ENCODE assay signal across 18 mouse cellular contexts in the genomic region with DNA sequence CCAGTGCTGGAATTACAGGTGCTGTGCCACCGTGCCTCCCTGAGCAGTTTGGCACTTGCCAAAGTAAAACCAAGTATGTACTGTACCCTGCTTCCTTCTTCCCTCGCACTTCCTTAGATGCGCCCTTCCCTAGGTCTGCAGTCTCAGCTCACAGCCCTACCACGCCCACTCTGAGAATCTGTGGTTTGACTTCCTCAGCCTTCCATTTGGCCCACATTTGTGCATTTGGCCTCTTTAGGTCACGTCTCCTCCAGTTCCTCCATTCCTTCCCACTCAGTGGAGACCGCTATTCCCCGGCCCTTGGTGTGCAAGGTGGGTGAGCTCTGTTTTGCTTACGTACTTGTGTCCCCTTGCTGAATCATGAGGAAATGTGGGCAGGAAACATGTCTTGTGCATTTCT. TPM values are rescaled to one million over a fixed set of nuclear protein-coding genes. Genes with fewer than 3 reads are reported as not detected.
DNase-seq lines count a peak whose midpoint lies in the region; ATAC-seq and TF ChIP-seq lines count a peak whose summit lies in the region.
"Had no signal": no experiment of that assay in that cellular context is flagged by ENCODE, and none has a peak within 500 bp of the region (broad histone marks: within the 10 kb centered on the region; RNA-seq: fewer than 3 reads in every experiment).

No protein-coding gene starts in this region.

- H3K4me1 ChIP-seq in heart, embryonic 12.5 days (replicated peaks): peaks cover 93% of the 10 kb centered on the region

- H3K4me2 ChIP-seq in heart, embryonic 12.5 days: no peak overlapping the region

- intact Hi-C loops in heart, postnatal 10 days (cut with DNase I): no loop called here

- no peaks in the 10 kb centered on the region for H3K9me3 ChIP-seq in heart, embryonic 12.5 days (replicated peaks)
- H3K9me3 ChIP-seq: embryonic facial prominence, embryonic 10.5 days had no signal

- no peak for TF ChIP-seq CTCF in layer of hippocampus, adult 2 months (conservative IDR thresholded peaks at IDR 0.05)

- peak overlapping the region; percentile 61 for H3K27ac ChIP-seq in heart, embryonic 12.5 days (ENCODE audit: poor library complexity, severe bottlenecking)
- peak overlapping the region; percentile 79 for H3K27ac ChIP-seq in layer of hippocampus, adult 2 months
- H3K27ac ChIP-seq: embryonic facial prominence, embryonic 10.5 days had no signal

- WGBS in heart, embryonic 12.5 days: 79% methylated on average over 8 of the region's 8 CpGs

- peaks cover 38% of the 10 kb centered on the region for H3K36me3 ChIP-seq in heart, embryonic 12.5 days
- H3K36me3 ChIP-seq: embryonic facial prominence, embryonic 10.5 days had no signal

- H3K27me3 ChIP-seq in heart, embryonic 12.5 days (replicated peaks): no peaks in the 10 kb centered on the region

- no peak overlapping the region; the same call in 1 of the 2 replicates for H3K9ac ChIP-seq in heart, embryonic 12.5 days

- H3K4me3 ChIP-seq in heart, embryonic 12.5 days: no peak overlapping the region
- no peak overlapping the region for H3K4me3 ChIP-seq in layer of hippocampus, adult 2 months
- H3K4me3 ChIP-seq: embryonic facial prominence, embryonic 10.5 days had no signal

- ATAC-seq in heart, embryonic 12.5 days (ENCODE audit: insufficient number of reproducible peaks, low FRiP score): no peak
- peak; percentile 84 for ATAC-seq in granulocyte monocyte progenitor cell, adult 5-6 weeks (replicated peaks; ENCODE audit: poor library complexity, severe bottlenecking)
- ATAC-seq: hindbrain, embryonic 16.5 days; lung, postnatal 0 days; midbrain, embryonic 16.5 days had no signal

- no peak for DNase-seq in heart, postnatal 10 days
- no peak for DNase-seq in layer of hippocampus, adult 2 months (ENCODE audit: low spot score in 2 of 2)
- DNase-seq in layer of hippocampus, adult 18-20 months (ENCODE audit: low spot score in 2 of 2): no peak
- DNase-seq in thymus, postnatal 25 days: peak; percentile 8
- no peak for DNase-seq in right cerebral cortex, postnatal 36 days (ENCODE audit: low spot score in 2 of 2)
- DNase-seq: adrenal gland, postnatal 36 days; cerebellum, adult 8-10 months; heart, postnatal 14 days; kidney, adult 18-20 months; kidney, postnatal 10 days had no signal

RNA-seq across cellular contexts. Expression of gene Mical2, which starts 59.9 kb away (rescaled TPM):
- 156 and 163 TPM in 2 replicates for polyA plus RNA-seq in heart, embryonic 12.5 days (2016; fragmentation: Nextera tagmentation; extraction: Ambion mirVana)
- total RNA-seq in heart, postnatal 10 days (2021): 100 to 1,000 TPM; 177 to 185 TPM
- total RNA-seq in layer of hippocampus, adult 2 months (2021): 100 to 1,000 TPM; 667 to 694 TPM
- 100 to 1,000 TPM; 611 to 639 TPM for total RNA-seq in layer of hippocampus, adult 18-20 months (2021)
- 4.7 and 6.8 TPM in 2 replicates for total RNA-seq in granulocyte monocyte progenitor cell, adult 5-6 weeks (2014; fragmentation: Nextera tagmentation)
- 0.62 and 0.90 TPM in 2 replicates for total RNA-seq in granulocyte monocyte progenitor cell, adult 5-6 weeks (2017)
- total RNA-seq: CH12.LX, MEL had no signal

Comparison
In these comparisons a context has a peak if more than half of its experiments do, and no peak if none do; other contexts are left out.
1. RNA of gene Mical2, which starts 59.9 kb away (total RNA-seq): 667 to 694 TPM in layer of hippocampus, adult 2 months, 611 to 639 TPM in layer of hippocampus, adult 18-20 months and 177 to 185 TPM in heart, postnatal 10 days; 0.62 to 6.8 TPM in granulocyte monocyte progenitor cell, adult 5-6 weeks; every median in the first group is over 10 times any median in the second.